Mouse (Mus musculus) myocyte (in vitro differentiated cells): ENCODE results near the gene Tcf7.

ENCODE experiments used
- CEBPB ChIP-seq: IDR thresholded peaks from 2 replicates; pipeline ENCODE4 v1.6.1; 2011; ENCODE audit warnings: mild to moderate bottlenecking, moderate library complexity; ENCODE audit not compliant: poor library complexity, insufficient read depth, severe bottlenecking
- MYOD1 ChIP-seq, 3 experiments: IDR thresholded peaks; one replicate each; pipeline ENCODE4 v1.6.1; 2011; ENCODE audit warnings: control low read depth in 2 of 3, low read depth in 2 of 3, mild to moderate bottlenecking in 2 of 3, moderate library complexity in 1 of 3; ENCODE audit not compliant: insufficient read length in 2 of 3, control insufficient read depth in 1 of 3
- MYOG ChIP-seq, 3 experiments: IDR thresholded peaks; one replicate each; pipeline ENCODE4 v1.6.1; 2011; ENCODE audit warnings: control low read depth in 2 of 3, low read depth in 2 of 3, mild to moderate bottlenecking in 2 of 3; ENCODE audit not compliant: insufficient read length in 2 of 3, control insufficient read depth in 1 of 3, insufficient read depth in 1 of 3
- POLR2A ChIP-seq: IDR thresholded peaks from one replicate; pipeline ENCODE4 v1.6.1; 2011; ENCODE audit warnings: low read depth, mild to moderate bottlenecking, control low read depth, moderate library complexity; ENCODE audit not compliant: insufficient read length
- POLR2AphosphoS2 ChIP-seq: IDR thresholded peaks from one replicate; pipeline ENCODE4 v1.6.1; 2011; ENCODE audit warnings: low read depth, control low read depth; ENCODE audit not compliant: insufficient read length
- TCF12 ChIP-seq: IDR thresholded peaks from one replicate; pipeline ENCODE4 v1.6.1; 2011; ENCODE audit warnings: mild to moderate bottlenecking, control low read depth; ENCODE audit not compliant: poor library complexity, insufficient read depth, severe bottlenecking
- USF1 ChIP-seq: IDR thresholded peaks from one replicate; pipeline ENCODE4 v1.6.1; 2011; ENCODE audit warnings: low read depth, mild to moderate bottlenecking, control low read depth, moderate library complexity

GRCm38 (mm10) chr11:52233043-52233653 lies 49.7 kb downstream of the Tcf7 start:
- TF ChIP-seq POLR2A (no peak), USF1 (no peak), MYOD1 (IDR thresholded peaks at IDR 0.05; ENCODE audit: control insufficient read depth in 1 of 3, insufficient read length in 2 of 3, low read depth in 2 of 3) (no peak), TCF12 (no peak), POLR2AphosphoS2 (no peak), MYOG (IDR thresholded peaks at IDR 0.05; ENCODE audit: control insufficient read depth in 1 of 3, insufficient read depth in 1 of 3, insufficient read length in 2 of 3, low read depth in 2 of 3) (no peak), CEBPB (no peak)
